Mouse (Mus musculus) C2C12 (cell line): ENCODE results near the gene Smoc1.

Source experiments
- CTCF ChIP-seq: IDR thresholded peaks from one replicate; pipeline ENCODE4 v1.5.1; 2011; ENCODE audit not compliant: control insufficient read depth, insufficient read depth, insufficient read length
- USF1 ChIP-seq: IDR thresholded peaks from one replicate; pipeline ENCODE4 v1.6.1; 2011; ENCODE audit warnings: low read depth, mild to moderate bottlenecking, control low read depth, moderate library complexity

DNA sequence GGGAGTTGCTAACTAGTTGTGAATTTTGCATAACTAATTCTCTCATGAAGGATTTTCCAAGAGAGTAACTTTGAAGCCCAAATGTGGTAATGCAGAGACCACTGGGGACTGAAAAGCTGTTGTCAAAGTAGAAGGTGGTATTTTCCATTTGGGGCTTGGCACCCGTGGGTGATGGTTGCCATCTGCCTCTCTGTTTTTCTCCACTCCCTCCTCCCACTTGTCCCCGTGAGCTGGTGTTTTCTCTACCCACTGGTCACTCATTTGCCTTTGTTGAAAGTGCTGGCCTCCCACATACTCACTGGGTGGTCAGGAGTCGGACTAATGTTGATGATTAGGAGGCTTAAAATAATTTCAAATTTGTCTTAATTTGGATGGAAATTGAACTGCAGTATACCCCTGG lies 104.1 kb downstream of the Smoc1 start:
- TF ChIP-seq CTCF: no peak
- TF ChIP-seq USF1: no peak
